Mouse (Mus musculus): ENCODE measurements at regions not wholly inside any gene's neighbourhood (a gene's known extent, or its start where the extent isn't known, plus 50 kb on each side); places are given as distances from the start of the nearest gene placed in this dataset.

GRCm38 (mm10) chr7:64054996-64055395, 98.6 kb upstream of the Trpm1 start:
- TF ChIP-seq POLR2A (IDR thresholded peaks at IDR 0.05; ENCODE audit: extremely low read depth, insufficient read depth, low read length) (no peak), CTCF (IDR thresholded peaks at IDR 0.05; ENCODE audit: low read depth, low read length) (no peak)

Measured in liver, adult 2 months (tissue).